Mouse (Mus musculus): ENCODE measurements at regions not wholly inside any gene's neighbourhood (a gene's known extent, or its start where the extent isn't known, plus 50 kb on each side); places are given as distances from the start of the nearest gene placed in this dataset.

- TF ChIP-seq POLR2A (IDR thresholded peaks at IDR 0.05; ENCODE audit: borderline replicate concordance, extremely low read depth, insufficient read depth, insufficient read length, poor library complexity, severe bottlenecking) (no peak), CTCF (IDR thresholded peaks at IDR 0.05; ENCODE audit: borderline replicate concordance, extremely low read depth, insufficient read depth, insufficient read length) (no peak)
Measured at GRCm38 (mm10) chrX:59817794-59818193, 181.5 kb upstream of the F9 start.

Measured in brain, embryonic 14.5 days (tissue).